Mouse (Mus musculus) kidney, postnatal 0 days (tissue): ENCODE measurements around the gene Reps1. TPM values are rescaled to one million over a fixed set of nuclear protein-coding genes. Genes with fewer than 3 reads are reported as not detected.
"Not testable (repeated sequence)": the region's sequence is repeated elsewhere in the genome, so short reads cannot be mapped to it uniquely, and the experiment has no call there.

Source experiments
- ATAC-seq: fragments of 200-750 bp; cut with Nextera tagmentation; replicated peaks from 2 replicates; pipeline ENCODE4 v1.8.0; 2017; ENCODE audit warnings: low read depth, moderate number of reproducible peaks, moderate TSS enrichment, moderate library complexity; ENCODE audit not compliant: low FRiP score
- DNase-seq: peaks from one replicate; pipeline ENCODE4 v3.0.0-alpha.2; 2016; ENCODE audit warnings: low spot score
- H3K27ac ChIP-seq: fragments of 300-500 bp; sonication (generic); 2 replicates; pipeline ENCODE4 v1.5.1; 2014; ENCODE audit warnings: mild to moderate bottlenecking
- H3K27me3 ChIP-seq: fragments of 300-500 bp; sonication (generic); 2 replicates; pipeline ENCODE4 v1.6.1; 2014; ENCODE audit warnings: low read length, mixed read lengths; ENCODE audit not compliant: insufficient read depth
- H3K36me3 ChIP-seq: fragments of 300-500 bp; sonication (generic); 2 replicates; pipeline ENCODE4 v1.6.1; 2014; ENCODE audit warnings: low read length, mixed read lengths; ENCODE audit not compliant: insufficient read depth
- H3K4me1 ChIP-seq: fragments of 300-500 bp; sonication (generic); replicated peaks from 2 replicates; pipeline ENCODE4 v1.6.1; 2014; ENCODE audit warnings: antibody characterized with exemption, low read length, mixed read lengths; ENCODE audit not compliant: insufficient read depth
- H3K4me2 ChIP-seq: fragments of 300-500 bp; sonication (generic); 2 replicates; pipeline ENCODE4 v1.6.1; 2014; ENCODE audit warnings: mild to moderate bottlenecking, low read length, moderate library complexity, mixed read lengths
- H3K4me3 ChIP-seq: fragments of 300-500 bp; sonication (generic); replicated peaks from 2 replicates; pipeline ENCODE4 v1.5.1; 2014; ENCODE audit warnings: low read depth, low read length
- H3K9ac ChIP-seq: fragments of 300-500 bp; sonication (generic); 2 replicates; pipeline ENCODE4 v1.6.1; 2014; ENCODE audit warnings: low read depth, low read length
- H3K9me3 ChIP-seq: fragments of 300-500 bp; sonication (generic); replicated peaks from 2 replicates; pipeline ENCODE4 v1.6.1; 2016; ENCODE audit warnings: low read length, inconsistent platforms, mixed read lengths
- CTCF ChIP-seq: IDR thresholded peaks from 2 replicates; pipeline ENCODE4 v1.5.1; 2016; ENCODE audit warnings: antibody characterized with exemption, low read depth, mild to moderate bottlenecking, moderate library complexity
- WGBS: fragments of 180-500 bp; shearing (Covaris S2); extraction: QIAGEN DNeasy Blood & Tissue Kit; methylation state at CpG from one replicate; pipeline ENCODE4 v1.1.7; 2014; 5-methylcytosine and 5-hydroxymethylcytosine counted together
- polyA plus RNA-seq: library from polyadenylated mRNA; unstranded; fragments of >200 nt; fragmentation: Nextera tagmentation; extraction: Ambion mirVana; gene quantifications from 2 replicates; pipeline ENCODE4 v1.2.1, GENCODE M21; 2015

Gene Reps1
- polyA plus RNA-seq, 1 experiment from 2014 or later = 19.5 TPM

- TF ChIP-seq CTCF = 0 out of 2 replicates have a peak, but pooled peaks have one; percentile 11
- Histone ChIP-seq H3K9ac (no peak overlapping the region), H3K27me3 (no peaks in the 10 kb centered on the region), H3K4me3 (no peak overlapping the region), H3K9me3 (no peaks in the 10 kb centered on the region), H3K4me1 (no peaks in the 10 kb centered on the region), H3K36me3 (peaks cover 45% of the 10 kb centered on the region), H3K4me2 (no peak overlapping the region), H3K27ac (no peak overlapping the region; the same call in 1 of the 2 replicates)
- peak; percentile 73 for DNase-seq
- peak; percentile 87 for ATAC-seq
- WGBS = 48% methylated on average over 8 of the region's 8 CpGs
These were observed 62.7 kb downstream of the Reps1 start for GRCm38 (mm10) chr10:18118336-18118735.

DNA sequence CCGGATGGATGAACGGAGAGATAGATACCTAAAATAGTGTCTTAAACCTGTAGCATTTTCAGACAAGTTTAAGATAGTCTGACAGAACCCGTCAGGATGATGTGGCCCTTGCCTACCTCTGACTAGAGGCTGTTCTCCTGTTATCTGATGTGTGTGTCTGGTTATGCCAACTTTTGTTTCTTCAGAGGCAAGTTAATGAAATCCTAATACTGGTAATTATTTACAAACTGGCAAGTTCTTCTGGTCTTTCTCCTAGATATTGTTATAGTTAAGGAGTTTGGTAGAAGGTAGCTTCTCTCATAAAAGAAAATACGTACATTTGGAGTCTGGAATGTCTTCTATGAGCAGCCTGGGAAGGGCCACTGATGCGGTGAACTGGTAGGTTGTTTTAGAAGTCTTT, 74.6 kb downstream of the Reps1 start:
- no peaks in the 10 kb centered on the region for H3K4me1 ChIP-seq
- no peak overlapping the region for H3K4me2 ChIP-seq
- TF ChIP-seq CTCF = no peak
- H3K27ac ChIP-seq = no peak overlapping the region
- no peaks in the 10 kb centered on the region for H3K27me3 ChIP-seq
- H3K9me3 ChIP-seq = no peaks in the 10 kb centered on the region
- no peak for DNase-seq
- H3K4me3 ChIP-seq = no peak overlapping the region
- ATAC-seq = no peak
- 92% methylated on average over 5 of the region's 5 CpGs for WGBS
- peaks cover 7% of the 10 kb centered on the region; the same call in 1 of the 2 replicates for H3K36me3 ChIP-seq
- no peak overlapping the region for H3K9ac ChIP-seq

- WGBS = 71% methylated on average over 10 of the region's 10 CpGs
- H3K4me2 ChIP-seq = no peak overlapping the region
- H3K27me3 ChIP-seq = no peaks in the 10 kb centered on the region
- H3K4me3 ChIP-seq = no peak overlapping the region
- peak overlapping the region; percentile 71 for H3K27ac ChIP-seq
- H3K9me3 ChIP-seq = no peaks in the 10 kb centered on the region
- no peaks in the 10 kb centered on the region for H3K36me3 ChIP-seq
- peak; percentile 54; the same call in 1 of the 2 replicates for ATAC-seq
- H3K9ac ChIP-seq = no peak overlapping the region
- TF ChIP-seq CTCF = no peak
- H3K4me1 ChIP-seq = no peaks in the 10 kb centered on the region
- no peak for DNase-seq
These were observed 76.3 kb downstream of the Reps1 start for GRCm38 (mm10) chr10:18131666-18132650.

DNA sequence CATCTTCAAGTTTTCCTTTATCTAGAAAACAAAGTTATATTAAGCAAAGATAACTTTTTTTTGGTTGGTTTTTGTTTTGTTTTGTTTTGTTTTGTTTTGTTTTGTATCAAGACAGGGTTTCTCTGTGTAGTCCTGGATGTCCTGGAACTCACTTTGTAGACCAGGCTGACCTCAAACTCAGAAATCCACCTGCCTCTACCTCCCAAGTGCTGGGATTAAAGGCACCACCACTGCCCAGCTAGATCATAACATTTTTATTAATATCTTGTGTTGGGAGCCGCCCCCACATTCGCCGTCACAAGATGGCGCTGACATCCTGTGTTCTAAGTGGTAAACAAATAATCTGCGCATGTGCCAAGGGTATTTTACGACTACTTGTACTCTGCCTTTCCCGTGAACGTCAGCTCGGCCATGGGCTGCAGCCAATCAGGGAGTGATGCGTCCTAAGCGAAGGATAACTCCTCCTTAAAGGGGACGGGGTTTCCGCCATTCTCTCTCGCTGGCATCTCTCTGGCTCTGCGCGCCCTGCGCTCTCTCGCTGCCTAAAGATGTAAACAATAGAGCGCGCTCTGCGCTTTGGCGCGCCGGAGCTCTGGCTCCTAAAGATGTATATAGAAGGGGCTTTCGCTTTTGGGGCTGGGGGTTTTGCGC, 83.3 kb downstream of the Reps1 start:
- H3K4me2 ChIP-seq, ATAC-seq, DNase-seq, H3K27ac ChIP-seq, H3K9me3 ChIP-seq, H3K27me3 ChIP-seq, H3K4me3 ChIP-seq, H3K9ac ChIP-seq, H3K36me3 ChIP-seq, H3K4me1 ChIP-seq: not testable (repeated sequence)
- 58% methylated on average over 12 of the region's 26 CpGs for WGBS
- peak; percentile 8; the same call in 1 of the 2 replicates for TF ChIP-seq CTCF

DNA sequence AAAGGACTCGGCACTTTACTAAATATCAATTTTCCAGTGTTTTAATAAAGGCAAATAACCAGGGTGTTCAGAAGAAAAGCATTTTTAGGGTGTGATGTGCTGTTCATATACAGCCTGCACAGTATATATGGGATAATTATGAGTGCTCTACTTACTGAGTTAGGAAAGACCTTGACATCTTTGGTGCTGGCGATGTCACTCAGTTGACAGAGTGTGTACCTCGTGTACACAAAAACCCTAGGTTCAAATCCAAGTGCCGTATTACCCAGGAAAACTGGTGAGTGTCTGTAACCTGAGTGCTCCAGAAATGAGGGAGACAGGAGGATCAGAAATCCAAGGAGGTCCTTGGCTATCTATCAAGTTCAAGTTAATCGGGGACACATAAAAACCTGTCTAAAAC, 84.0 kb downstream of the Reps1 start:
- Histone ChIP-seq H3K4me2 (peak overlapping the region; percentile 31), H3K4me3 (no peak overlapping the region), H3K9ac (no peak overlapping the region), H3K9me3 (no peaks in the 10 kb centered on the region), H3K36me3 (no peaks in the 10 kb centered on the region), H3K4me1 (no peaks in the 10 kb centered on the region), H3K27me3 (no peaks in the 10 kb centered on the region), H3K27ac (no peak overlapping the region)
- TF ChIP-seq CTCF = no peak
- DNase-seq = no peak
- 59% methylated on average over 5 of the region's 5 CpGs for WGBS
- no peak for ATAC-seq

DNA sequence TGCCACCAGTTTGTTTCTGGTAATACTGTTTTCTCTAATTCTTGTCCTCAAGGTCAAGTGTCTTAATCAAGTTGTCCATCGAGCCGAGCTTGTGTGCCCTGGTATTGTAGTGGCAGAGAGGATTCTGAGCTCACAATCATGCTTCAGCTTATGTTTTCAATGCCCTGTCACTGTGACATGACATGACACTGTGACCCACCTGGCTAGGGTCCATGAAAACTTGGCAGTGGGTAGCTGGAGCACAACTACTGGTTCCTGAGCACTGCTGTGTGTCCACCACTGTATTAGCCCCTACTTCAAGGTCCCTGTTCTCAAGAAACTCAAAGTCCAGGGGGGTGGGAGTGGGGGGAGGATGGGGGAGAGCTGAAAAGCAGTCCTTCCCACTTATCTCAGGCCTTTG, 85.7 kb downstream of the Reps1 start:
- no peak for TF ChIP-seq CTCF
- DNase-seq (no peak), ATAC-seq (no peak)
- H3K27me3 ChIP-seq = no peaks in the 10 kb centered on the region
- H3K9me3 ChIP-seq = no peaks in the 10 kb centered on the region
- H3K4me3 ChIP-seq = no peak overlapping the region
- H3K4me2 ChIP-seq = no peak overlapping the region
- no peak overlapping the region for H3K27ac ChIP-seq
- no peaks in the 10 kb centered on the region for H3K36me3 ChIP-seq
- H3K9ac ChIP-seq = no peak overlapping the region
- WGBS = 72% methylated on average over 2 of the region's 2 CpGs
- H3K4me1 ChIP-seq = no peaks in the 10 kb centered on the region
